Mouse (Mus musculus) monocyte, adult 5-6 weeks (primary cell): Measurements from ENCODE around the gene Ssb. TPM values are rescaled to one million over a fixed set of nuclear protein-coding genes. Genes with fewer than 3 reads are reported as not detected.
"Not testable (repeated sequence)": the region's sequence is repeated elsewhere in the genome, so short reads cannot be mapped to it uniquely, and the experiment has no call there.

Experiments used
- ATAC-seq: fragments of 153-309, 156-312 bp; replicated peaks from 2 replicates; pipeline ENCODE4 v1.8.0; 2017; ENCODE audit warnings: mild to moderate bottlenecking; ENCODE audit not compliant: low TSS enrichment, insufficient number of reproducible peaks, severe bottlenecking, poor library complexity, low FRiP score
- total RNA-seq: library from RNA; stranded (forward); fragments of 200-1000, 200-491, 200-594 nt; gene quantifications from 3 replicates; pipeline ENCODE4 v1.2.3, GENCODE M21; 2017

Ssb gene
- total RNA-seq, 1 experiment from 2014 or later, result 443 TPM

DNA sequence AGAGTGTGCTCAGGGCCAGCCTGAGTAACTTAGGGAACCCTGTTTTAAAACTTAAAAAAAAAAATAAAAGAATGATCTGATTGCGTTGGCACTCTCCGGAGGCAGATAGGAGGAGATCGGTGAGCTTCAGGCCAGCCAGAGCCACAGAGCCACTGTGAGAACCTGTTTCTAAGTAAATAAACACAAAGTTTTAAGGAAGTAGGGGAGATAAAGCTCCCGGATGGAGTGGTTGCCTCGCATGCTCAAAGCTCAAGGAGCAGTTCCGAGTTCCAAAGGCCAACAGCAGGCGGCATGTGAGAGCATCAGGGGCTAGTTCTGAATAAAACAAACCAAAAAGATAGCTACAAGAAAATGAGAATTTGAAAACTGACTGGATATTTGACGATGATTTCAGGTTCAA lies 5.0 kb upstream of the Ssb start:
- 0 out of 2 replicates have a peak, but pooled peaks have one; percentile 27 for ATAC-seq

DNA sequence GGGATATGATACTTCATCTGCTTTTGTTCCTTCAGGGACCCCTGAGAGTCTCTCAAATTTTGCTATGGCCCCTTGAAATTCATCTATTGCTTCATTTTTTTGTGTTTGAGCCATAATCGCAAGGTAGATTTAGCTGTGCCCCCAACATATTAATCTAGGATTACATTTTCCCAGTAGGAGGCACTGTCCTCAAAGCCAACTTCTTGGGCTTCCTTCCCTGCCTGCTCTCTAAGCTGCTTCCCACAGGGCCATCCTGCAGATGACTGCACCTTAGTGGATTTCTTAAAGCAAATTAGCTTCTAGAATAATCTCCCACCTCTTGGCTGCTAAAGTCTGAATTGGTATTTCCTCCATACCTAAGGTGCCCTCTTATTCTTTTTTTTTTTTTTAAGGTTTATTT lies 3.5 kb upstream of the Ssb start:
- ATAC-seq, result no peak

DNA sequence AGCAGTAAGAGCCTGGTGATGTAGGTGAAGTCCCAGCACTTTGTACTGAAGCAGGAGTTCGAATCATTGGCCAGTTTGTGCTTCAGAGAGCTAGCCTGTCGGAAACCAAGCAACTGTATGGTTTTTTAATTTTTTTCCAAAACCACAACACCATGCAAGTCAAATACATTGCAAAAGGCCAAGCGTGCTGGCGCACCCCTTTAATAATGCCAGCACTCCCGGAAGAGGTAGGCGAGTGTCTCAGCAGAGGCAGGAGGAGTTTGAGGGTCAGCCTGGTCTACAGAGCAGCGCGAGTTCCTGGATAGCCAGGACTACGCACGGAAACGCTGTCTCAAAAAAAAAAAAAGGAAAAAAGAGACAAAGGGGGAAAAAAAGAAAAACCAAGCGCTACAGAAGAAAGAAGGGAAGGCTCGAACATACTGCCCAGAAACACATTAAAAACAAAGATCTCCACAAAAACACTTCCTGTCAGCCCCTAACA lies 350 bp upstream of the Ssb start:
- ATAC-seq, result peak; percentile 49

DNA sequence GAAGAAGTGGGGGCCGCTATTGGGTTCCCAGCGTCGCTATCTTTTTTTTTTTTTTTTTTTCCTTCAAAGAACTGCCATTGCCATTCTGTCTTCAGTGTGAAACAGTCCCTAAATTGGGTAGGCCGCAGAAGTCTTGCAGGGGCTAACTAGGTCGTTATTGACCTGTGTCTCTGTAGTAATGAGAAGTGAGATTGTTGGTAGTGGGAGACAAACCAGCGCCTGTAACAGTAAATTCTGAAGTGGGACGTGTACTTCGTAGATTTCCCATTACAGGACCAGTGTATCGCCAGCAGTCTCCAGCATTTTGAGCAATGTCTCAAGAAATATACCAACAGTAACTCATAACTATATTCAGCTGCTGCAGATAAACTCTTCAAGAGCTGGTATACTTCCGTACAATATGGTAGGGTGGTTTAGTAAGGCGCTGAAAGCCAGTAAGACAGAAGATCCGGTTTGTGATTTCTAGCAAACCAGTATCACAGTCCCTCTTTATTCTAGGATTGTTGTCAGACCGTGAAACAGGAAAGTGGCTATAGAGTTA lies 825 bp downstream of the Ssb start:
- no peak for ATAC-seq

DNA sequence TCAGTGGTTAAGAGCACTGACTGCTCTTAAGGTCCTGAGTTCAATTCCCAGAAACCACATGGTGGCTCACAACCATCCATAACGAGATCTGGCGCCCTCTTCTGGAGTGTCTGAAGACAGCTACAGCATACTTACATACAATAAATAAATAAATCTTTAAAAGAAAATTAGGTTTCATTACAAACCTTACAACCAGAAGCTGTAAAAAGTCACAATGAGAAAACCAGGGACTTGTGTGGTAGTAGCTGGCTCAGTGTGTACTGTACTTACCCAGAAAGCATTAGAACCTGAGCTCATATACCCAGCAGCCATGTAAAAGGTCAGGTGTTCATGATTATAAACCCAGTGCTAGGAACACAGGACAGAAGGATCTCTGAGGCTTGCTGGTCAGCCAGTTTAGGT lies 22.6 kb downstream of the Ssb start:
- ATAC-seq, result no peak

DNA sequence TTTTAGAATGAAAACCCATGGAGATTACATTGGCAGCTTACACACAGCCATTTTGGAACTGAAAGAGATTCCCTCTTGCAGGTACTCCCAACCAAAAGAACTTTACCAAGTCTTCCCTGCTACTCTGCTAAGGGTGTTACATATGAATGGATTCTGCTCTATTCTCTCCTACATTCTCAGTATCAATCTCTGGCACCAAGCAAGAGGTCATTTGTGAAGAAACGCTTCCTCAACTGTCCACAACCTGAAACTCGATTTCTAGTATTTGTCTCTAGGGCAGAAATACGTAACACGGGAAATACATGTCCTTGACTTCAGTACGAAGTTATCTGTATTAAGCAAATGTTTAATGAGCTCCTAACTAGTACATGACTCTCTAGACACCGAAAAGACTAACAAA lies 23.2 kb downstream of the Ssb start:
- no peak for ATAC-seq

DNA sequence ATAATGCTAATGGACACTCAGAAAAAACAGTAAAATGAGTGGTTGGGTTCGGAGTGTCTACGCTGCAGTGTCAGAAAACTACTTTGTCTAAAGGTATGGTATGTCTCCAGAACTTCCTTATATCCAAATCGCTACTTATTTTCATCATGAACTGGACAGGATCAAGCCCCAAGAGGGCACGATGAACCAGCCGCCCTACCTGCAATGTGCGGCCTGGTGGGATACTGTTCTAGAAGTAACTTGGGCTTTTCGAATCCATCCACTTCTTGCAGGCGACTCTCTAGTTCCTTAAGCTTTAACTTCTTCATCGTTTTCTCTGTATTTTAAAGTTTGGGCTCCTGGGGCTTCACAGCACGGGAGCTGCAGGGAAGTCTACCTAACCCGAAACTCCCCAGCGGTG lies 23.7 kb downstream of the Ssb start:
- ATAC-seq, result no peak; the same call in 1 of the 2 replicates

DNA sequence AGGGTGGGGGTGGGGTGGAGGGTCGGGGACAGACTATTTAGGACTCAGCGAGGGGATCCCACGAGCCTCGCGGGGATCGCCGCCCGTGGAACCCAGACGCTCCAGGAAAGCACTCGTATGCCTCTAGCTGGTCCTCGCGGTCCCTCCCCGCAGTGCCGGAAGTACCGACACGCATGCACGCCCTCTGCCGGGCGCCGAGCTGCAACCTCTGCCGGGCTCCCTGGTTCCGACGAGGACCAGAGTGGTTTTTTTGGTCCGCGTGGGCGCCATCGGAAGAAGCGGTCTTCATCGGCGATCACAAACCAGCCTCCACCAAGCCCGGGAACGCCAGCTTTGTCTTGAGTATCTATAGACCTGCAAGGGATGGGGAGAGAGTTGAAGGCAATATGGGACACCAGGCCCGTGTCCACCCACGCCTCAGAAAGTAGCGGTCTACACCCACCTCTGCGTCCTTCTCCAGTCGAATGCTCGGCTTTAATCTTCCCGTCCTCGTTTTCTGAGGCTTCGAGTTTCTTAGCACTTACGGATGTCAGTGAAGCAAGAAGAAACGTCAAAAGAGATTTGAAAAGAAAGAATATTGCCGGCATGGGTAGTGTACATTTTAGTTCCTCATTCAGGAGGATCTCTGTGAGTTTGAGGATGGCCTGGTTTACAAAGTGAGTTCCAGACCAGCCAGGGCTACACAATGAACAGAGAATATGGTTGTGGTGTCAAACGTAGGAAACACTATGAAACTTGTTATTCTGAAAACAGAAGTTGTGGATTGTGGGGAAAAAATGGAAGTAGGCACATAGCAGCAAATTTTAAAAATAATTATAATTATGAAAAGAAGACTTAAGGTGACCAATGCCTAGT lies 24.3 kb downstream of the Ssb start, which contains the start of gene Mettl5:
TSS of gene Mettl5 (minus strand) at position 165 of the 855 bp plus-strand sequence.
- peak; percentile 99 for ATAC-seq

DNA sequence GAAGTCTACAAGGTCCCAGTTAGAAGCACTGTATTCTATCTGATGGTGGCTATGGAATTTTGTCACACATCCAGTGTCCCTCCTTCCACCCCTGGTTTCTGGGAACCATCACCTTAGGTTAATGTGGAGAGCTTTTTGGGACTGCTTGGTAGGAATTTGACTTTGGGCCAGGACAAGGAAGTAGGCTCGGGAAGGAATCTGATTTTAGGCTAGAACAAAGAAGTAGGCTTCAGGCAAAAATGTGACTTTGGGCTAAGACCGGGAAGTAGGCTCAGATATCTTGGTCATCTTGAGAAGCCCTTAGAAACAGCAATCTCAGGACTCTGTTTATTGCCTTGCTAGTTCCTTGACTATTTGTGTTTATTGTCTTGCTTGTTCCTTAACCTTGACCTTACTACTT lies 27.6 kb downstream of the Ssb start:
- no peak for ATAC-seq

DNA sequence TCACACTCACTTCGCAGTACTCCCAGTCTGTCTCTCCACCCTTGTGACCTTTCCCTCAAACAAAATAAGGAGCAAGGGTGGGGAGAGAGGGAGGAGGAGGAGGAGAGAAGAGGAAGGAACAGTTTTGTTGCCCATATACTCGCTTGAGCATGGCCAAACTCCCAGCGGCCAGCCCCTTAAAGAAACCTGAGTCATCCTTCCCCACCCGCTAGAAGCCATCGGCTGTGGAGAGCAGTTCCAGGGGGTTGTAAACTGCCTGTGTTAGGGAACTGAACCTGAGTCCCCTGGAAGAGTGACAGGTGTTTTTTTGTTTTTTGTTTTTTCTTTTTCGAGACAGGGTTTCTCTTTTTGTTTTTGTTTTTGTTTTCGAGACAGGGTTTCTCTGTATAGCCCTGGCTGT lies 29.5 kb downstream of the Ssb start:
- ATAC-seq, result 0 out of 2 replicates have a peak, but pooled peaks have one; percentile 40

DNA sequence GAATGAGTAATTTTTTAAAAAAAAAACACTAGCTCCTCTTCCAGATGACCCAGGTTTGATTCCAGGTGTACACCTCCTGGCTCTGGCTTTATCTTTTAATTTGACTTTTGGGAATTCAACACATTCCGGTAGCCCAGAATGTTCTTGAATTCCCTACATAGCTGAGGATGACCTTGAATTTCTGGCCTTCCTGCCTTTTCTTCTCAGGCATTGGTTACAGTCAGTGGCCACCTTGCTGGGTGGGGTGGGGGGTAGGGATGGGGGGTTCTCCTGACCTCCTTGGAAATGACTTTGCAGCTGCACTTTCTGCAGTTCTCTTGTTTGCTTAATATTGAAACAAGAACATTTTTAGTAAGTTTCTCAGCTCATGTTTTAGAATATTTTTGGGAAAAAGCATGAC lies 31.8 kb downstream of the Ssb start:
- ATAC-seq, result no peak

DNA sequence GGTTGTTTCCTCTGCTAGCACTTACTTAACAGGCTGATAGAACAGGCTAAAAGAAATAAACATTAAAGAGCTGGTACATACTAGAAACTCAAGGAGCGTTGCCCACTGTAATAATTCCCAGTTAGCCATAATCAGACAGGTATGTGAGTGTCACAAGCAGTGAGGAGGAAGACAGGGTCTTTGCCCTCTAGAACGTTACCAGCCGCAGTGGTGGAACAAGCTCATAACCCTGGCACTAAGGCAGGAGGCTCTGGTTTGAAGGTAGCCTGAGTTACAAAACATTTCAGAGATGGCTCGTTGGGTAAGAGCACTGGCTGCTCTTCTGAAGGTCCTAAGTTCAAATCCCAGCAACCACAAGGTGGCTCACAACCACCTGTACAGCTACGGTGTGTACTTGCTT lies 32.5 kb downstream of the Ssb start:
- no peak for ATAC-seq

DNA sequence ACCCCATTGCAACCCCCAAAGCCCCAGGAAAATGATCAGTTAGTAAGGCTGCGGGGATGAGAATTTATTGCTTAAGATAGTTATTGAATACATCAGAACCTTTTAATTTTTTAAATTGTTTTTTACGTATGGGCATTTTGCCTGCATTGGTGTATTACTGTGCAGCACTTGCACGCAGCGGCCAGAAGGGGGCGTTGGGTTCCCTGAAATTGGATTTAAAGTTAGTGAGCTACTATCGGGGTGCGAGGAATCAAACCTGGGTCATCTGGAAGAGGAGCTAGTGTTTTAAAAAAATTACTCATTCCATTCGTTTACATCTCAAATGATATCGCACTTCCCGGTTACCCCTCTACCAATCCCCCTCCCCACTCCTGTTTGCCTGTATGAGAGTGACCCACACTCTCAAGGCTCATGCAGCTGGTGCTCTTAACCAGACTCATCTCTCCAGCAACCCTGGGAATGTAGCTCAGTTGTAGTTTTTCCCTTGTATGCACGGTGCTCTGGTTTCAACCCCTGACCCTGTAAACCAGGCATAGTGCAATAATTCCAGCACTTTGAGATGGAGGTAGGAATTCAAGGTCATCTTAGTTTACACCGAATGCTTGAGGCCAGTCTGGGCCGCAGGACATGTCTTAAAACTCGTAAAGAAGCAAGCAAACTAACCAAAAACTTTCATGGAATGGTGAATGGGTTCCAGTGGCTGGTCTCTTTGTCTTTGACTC lies 34.3 kb downstream of the Ssb start:
- ATAC-seq, result no peak

DNA sequence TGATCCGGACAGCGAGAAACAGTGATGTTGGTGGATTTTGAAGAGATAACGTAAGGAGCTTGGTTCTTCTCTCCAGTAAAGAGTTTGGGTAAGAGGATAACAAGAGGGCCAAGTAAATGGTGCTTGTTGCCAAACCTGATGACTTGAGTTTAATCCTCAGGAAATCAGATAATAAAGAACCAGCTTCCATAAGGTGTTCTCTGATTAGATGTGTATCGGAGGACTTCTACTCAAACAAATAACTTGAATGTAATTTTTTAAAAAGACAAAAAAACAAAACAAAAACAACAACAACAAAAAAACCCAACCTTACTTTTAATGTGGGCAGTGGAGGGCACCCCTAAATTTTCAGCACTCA lies 34.8 kb downstream of the Ssb start:
- no peak for ATAC-seq

DNA sequence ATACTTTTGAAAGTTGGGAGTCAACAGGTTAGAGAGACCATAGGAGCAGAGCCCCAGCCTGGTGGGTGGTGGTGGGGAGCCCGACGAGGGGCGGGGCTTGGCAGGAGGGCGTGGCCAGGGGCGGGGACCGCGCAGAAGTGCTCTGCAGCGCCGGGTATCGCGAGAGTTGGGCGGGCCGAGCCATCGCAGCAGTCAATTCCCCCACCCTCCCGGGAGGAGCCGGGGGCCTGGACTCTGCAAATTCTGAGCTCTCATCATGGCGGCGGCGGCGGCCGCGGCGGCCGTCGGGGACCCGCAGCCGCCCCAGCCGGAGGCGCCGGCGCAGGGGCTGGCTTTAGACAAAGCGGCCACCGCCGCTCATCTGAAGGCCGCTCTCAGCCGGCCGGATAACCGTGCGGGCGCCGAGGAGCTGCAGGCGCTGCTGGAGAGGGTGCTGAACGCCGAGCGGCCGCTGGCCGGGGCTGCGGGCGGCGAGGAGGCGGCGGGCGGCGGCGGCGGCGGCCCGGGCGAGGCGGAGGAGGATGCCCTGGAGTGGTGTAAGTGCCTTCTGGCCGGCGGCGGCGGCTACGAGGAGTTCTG lies 35.8 kb downstream of the Ssb start, which contains the start of gene Ubr3:
TSS of gene Ubr3 (plus strand) at position 208 of the 579 bp plus-strand sequence.
- peak; percentile 93 for ATAC-seq

DNA sequence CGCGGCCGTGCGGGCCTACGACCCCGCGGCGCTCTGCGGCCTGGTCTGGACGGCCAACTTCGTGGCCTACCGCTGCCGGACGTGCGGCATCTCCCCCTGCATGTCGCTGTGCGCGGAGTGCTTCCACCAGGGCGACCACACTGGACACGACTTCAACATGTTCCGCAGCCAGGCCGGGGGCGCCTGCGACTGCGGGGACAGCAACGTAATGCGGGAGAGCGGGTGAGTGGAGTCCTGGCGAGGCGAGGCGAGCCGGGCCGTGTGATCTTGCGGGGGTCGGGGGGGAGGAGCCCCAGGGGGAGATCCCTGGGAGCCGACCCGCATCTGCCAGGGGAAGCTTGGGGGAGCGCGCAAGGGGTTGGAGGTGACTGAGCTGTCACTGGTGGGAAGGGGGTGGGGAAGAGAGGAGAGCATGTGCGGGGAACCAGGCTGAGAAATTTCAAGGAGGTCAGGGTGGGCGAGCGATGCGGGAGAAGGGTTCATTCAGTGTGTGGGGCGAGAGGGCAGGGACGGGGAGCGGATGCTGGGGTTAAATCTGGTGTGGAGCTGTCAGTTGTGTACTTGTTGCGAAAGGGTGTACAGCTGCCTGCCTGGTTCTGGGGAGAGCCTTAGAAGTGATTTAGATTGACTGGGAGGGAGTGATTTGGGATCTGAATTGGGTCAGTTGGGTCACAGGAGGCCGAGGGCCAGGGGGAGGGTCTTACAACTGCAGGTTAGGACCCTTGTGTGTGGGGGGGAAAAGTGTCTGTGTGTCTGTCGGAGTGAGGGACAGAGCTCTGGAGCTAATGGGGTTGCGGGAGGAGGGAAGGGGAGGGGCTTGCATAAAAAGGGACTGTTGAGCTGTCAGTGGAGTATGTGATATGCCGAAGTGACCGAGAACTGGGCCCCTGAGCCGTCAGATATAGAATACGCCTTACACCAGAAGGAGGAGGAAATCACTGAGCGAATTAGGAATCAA lies 36.5 kb downstream of the Ssb start:
- peak; percentile 73 for ATAC-seq

DNA sequence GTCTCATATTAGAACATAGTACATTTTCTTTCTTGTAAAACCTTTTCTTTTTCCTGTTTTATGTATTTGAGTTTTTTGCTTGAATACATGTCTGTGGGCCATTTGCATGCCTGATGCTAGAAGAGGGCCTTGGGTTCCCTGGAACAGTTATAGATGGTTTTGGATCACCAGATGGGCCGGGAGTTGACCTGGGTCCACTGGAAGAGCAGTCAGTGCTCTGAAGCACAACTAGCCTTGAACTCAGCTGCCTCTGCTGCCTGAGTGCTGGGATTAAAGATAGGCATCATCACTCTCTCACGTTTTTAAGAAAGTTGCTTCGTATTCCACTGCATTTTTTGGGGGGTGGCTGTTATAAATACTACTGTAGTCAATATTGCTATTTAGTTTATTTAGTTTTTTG lies 42.2 kb downstream of the Ssb start:
- ATAC-seq, result no peak

DNA sequence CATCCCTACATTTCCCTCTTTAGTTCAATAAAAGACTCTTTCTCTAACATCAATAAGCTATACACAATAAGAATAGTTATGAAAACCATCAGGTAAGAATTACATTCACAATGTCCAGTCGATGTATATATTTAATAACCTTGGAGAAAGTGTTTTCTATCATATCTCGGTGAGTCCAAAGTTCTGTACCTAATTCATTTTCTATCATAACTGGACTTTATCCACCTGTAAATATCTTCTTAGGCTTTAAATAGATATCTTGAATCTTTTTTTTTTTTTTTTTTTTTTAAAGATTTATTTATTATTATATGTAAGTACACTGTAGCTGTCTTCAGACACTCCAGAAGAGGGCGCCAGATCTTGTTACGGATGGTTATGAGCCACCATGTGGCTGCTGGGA lies 46.0 kb downstream of the Ssb start:
- ATAC-seq, result not testable (repeated sequence)
